Mouse (Mus musculus): ENCODE measurements around the gene Nhlh2.

Nhlh2 gene

DNA sequence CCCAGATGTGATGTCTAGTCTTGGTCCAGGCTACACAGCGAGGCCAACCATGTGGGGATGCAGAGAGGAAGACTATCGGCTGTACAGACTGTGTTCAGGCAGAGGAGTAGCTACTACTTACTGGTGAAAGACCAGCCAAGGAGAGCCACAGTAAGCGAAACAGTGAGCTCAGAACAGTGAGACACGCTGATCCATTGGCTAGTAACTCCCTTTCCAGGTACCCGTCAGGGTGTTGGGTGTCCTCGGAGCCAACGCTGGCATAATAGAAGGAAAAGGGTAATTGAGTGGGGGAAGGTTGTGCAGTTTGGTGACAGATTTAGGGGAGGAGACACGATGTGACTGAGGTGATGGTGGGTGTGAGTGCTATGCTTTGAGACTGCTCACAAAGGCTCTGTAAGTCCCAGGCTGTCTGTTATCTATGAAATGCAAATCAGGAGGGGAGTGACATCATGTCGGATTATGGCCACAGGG lies 15.1 kb downstream of the Nhlh2 start:
- DNase-seq (ENCODE audit: low spot score) = no peak

DNA sequence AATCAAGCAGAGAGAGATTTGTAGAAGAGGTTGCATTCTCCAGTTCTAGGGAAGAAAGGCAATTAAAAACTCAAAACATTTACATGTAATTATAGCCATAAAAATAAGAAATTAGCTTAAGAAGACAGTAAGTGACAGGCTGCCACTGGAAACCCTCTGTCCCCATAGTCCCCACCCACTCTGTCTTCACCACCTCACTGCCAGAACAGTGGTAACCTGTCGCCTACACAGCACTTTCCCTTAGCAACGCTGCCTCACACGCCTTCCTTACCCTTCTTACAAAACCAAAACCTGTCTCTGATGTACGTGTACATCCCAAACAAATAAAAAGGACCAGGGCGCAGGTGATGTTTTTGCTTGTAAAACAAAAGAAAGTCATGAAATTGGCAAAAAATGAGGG lies 15.8 kb downstream of the Nhlh2 start:
- no peak for DNase-seq (ENCODE audit: low spot score)

DNA sequence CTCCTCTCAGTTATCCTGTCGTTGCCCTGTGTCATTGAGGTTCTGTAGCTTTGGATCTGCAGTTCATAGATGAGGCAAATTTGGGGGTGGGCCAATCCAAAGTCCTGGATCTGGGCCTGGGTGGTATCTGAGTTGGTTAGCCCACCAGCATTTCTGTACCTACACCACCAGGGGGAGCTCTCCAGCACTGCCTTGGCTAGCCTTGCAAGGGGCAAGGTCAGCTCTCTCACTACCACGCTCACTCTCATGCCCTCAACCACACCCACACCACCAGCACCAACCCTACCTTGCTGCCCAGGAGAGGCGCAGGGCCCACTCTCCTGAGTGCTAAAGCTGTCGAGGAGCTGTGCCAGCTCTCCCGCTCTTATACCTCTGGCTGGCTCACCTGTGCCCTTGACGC lies 18.0 kb downstream of the Nhlh2 start:
- DNase-seq (ENCODE audit: low spot score) = peak; percentile 19

DNA sequence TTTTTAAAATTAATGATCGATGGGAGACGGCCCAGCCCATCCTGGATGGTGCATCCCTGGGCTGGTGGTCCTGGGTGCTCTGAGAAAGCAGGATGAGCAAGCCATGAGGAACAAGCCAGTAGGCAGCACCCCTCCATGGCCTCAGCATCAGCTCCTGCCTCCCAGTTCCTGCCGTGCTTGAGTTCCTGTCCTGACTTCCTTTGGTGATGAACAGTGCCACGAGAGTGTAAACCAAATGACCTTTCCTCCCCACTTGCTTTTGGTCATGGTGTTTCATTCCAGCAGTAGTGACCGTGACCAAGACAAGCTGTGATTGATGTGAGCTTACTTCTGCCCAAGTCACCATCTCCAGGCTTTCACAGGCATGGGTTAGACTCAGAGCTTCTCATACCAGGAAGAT lies 27.9 kb downstream of the Nhlh2 start:
- no peak for DNase-seq (ENCODE audit: low spot score)

DNA sequence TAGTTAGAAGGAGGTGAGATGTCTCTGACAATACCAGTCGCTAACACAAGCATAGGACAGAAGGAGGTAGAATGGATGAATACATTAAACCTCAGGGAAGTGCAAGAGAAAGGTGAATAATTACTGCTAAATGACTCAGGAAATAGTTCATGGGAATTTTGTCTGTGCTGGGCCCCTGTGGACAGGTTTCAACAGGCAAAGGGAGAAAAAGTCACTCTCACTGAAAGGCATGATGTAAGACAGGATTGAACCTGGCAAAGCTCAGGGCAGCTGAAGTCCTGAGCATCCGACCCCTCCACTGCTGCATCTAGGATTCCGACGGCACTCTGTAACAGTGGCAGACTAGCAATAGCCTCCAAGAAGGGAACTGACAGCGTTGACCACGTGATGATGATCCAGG lies 28.7 kb downstream of the Nhlh2 start:
- DNase-seq (ENCODE audit: low spot score) = no peak

DNA sequence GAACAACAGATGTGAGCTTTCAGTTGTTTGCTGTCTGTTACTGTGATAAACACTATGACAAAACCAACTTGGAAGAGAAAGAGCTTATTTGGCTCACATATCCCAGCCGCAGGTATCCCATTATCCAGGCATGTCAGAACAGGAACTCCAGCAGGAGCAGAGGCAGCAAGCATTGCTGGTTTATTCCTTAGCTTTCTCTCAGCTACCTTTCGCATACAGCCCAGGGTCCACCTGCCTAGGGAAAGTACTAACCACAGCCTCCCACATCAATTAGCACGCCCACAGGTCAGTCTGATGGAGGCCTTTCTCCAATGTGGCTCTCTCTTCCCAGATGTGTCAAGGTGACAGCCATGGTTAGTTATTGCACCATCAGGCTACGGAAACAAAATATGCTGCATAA lies 31.8 kb downstream of the Nhlh2 start:
- no peak for DNase-seq (ENCODE audit: low spot score)

DNA sequence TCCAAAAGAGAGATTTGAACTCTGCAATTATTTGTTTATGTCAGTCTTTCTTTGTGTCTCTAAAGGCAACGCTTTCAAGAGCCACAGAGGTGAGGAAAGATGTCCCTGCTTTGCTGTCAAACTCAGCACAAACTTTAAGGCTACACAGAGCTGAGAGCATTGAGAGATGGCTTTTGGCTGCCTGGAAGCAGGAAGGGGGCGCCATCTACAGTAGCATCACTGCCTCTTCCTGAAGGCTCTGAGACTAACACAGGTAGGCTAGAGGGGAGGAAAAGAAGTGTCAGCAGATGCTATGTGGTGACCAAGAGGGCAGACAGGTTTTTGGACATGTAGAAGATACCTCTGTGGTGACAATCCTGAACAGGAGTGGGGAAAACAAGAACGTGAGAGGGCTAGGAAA lies 35.2 kb downstream of the Nhlh2 start:
- no peak for DNase-seq (ENCODE audit: low spot score)

DNA sequence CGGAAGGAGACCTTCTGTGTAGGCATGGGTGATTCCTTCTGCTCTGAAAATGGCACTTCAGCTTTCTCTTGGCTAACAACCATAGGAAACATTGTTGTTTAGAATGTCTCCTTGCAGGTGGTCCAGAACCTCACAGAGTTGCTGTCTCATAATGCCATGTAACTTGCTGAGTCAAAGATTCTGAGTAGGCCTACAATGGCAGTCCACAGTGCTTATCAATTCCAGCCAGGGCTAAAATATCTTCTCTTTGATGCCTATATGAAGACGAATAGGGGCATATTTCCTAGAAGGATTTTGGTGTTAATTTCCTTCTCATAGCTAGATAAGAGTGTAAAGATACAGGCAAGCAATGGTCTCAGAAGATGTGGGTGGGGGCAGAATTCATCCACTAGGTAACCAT lies 37.7 kb downstream of the Nhlh2 start:
- no peak for DNase-seq (ENCODE audit: low spot score)

DNA sequence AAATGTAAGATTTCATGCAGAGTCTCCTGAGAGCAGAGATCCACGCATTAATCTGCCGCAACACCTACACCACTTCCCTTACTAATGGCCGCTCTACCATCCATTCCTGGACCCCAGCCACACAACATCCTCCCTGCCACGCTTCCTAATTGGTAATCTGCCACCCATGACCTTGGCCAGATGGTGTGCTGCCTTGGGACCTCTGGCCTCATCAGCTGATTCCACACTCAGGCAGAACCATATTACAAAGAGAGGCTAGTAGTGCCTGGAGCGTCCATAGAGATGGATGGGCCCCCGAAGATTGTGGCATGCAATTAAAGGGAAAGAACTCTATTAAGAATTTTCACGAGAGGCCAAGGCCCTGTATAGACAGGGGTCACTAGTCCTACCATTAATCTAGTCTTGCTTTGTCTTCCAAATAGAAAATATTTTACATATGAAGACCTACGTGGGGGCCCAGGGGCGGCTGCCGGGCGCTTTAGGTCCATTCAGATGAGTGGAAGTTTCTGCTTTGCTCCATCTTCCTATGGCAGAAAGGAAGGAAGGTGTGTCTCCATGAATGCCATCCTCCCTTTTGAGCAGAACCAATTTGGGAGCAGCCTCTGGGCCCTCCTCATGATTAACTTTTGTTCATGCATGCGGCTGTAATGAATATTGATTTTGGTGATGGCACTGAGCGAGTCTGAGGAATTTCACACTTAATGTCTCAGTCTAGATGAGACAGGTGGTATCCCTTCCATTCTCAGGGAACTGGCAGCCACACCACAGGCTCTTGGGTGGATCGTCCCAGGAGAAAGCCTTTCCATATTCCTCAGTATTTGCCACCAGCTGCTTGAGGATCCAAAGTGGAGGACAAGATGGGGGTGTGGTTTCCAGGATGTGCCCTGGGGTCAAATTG lies 39.6 kb downstream of the Nhlh2 start:
- DNase-seq (ENCODE audit: low spot score) = no peak

DNA sequence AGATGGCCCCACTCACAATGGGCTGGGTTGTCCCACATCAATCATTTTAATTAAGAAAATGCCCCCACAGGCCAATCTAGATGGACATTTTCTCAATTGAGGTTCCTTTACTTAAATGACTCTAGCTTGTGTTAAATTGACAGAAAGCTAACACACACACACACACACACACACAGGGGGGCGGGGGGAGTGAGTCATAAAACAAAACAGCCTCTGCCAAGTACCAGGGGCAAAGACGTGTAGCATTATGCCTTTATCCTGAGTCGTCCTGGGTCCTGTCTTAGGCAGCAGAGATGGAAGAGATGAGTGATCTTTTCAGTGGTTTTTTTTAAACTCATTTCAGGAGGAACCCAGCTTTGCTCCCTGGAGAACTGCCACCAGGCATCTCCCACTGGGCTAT lies 42.2 kb downstream of the Nhlh2 start:
- DNase-seq (ENCODE audit: low spot score) = no peak

DNA sequence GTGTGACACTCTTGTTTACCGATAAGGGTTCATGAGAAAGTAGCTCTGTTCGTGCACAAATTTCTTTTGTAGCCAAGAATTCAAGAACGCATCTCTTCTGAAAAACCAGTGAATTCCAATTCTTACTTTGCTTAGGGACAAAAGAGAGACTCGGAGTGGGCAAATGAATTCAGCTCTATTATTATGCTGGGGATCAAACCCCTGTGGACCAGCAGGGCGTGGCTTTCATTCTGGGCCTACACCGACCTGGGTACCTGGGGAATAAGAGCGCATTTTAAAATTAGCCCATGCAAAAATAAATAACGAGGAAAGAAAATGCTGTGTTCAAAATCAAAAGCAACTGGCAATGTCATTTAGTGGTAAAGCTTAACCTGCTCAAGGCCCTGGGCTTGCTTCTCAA lies 43.4 kb downstream of the Nhlh2 start:
- DNase-seq (ENCODE audit: low spot score) = no peak

DNA sequence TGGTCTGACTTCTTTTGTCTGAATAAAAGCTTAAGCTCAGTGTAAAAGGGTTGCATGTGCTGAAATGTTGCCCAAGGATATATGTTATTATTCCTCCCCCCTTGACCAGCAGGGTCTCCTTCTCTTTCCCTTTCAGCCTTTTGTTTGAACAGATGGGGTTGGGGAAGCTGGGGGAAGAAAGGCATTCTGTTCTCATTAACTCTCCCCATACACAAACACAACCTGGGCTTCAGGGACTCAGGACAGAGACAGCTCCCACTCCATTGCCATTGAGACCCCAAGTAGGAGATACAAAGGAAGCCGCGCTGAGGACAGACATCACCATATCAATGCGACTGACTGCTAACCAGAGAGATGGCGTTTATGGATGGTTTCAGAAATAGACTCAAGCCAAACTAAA lies 46.0 kb downstream of the Nhlh2 start:
- no peak for DNase-seq (ENCODE audit: low spot score)

DNA sequence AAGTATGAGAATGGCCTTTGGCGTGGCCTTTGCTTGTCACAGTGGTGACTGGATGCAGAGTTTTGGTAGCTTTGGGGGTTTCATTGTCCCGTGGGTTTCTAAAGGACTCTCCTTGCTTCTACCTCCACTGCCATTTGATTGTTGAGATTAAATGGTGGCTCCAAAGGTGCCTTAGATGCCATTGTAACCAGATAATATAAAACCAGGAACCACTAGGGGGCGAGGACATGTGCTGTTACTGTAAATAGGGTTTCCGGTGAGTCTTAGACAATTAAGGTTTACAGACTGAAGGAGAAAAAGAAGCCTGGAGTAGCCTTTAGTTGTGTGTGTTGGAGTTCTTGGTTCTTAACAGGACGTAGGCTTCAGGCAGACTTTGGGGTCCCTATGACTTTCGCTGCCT lies 50.2 kb downstream of the Nhlh2 start:
- DNase-seq (ENCODE audit: low spot score) = no peak

DNA sequence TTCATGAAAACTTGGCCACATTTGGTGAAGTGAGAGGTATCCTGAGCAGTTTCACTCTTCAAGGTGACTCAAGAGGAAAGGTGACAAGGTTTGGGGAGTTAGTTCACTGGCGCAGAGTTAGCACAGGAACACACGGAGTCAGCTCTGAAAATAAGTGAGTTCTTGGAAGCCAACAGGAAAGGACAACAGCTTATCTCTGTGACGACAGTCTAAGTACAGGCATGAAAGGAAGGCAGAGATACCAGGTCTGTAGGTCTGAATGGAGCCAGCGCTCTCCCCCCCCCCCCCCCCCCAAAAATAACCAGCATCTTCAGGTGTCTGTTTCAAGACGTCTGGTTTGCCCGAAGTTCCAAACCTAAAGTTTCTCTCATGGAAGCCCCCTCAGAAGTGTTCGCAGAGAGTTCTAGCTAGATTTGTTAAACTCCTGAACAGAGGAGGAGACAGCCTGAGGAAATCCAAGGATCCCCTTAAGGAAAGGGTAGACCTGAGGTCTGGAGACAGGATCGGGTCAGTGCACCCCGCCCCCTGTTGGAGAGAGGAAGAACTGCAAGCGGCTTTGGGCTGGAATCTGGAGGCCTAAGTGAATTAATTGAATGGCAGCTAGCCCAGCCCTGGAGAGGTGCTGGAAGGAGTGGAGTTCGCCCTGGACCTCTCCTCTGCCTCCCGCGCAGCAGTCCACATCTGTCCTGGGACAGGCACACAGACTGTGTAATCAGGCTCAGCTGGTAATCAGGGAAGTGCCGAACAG lies 52.2 kb downstream of the Nhlh2 start:
- peak; percentile 61 for DNase-seq (ENCODE audit: low spot score)

DNA sequence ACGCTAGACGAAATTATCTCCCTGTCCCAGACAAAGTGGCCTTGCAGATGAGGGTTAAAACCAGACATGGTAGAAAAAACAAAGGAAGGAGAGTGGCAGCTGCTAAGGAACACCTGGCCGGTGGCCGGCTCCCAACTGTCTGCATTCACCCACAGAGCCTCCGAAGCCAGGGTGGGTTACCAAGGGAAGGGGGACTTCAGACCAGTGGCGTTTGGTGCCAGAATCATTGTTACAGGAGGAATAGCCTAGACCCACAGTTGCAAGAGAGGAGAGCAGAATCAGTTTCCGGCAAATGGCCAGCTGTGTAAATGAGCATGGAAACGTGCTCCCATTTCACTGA lies 52.8 kb downstream of the Nhlh2 start:
- DNase-seq (ENCODE audit: low spot score) = no peak

DNA sequence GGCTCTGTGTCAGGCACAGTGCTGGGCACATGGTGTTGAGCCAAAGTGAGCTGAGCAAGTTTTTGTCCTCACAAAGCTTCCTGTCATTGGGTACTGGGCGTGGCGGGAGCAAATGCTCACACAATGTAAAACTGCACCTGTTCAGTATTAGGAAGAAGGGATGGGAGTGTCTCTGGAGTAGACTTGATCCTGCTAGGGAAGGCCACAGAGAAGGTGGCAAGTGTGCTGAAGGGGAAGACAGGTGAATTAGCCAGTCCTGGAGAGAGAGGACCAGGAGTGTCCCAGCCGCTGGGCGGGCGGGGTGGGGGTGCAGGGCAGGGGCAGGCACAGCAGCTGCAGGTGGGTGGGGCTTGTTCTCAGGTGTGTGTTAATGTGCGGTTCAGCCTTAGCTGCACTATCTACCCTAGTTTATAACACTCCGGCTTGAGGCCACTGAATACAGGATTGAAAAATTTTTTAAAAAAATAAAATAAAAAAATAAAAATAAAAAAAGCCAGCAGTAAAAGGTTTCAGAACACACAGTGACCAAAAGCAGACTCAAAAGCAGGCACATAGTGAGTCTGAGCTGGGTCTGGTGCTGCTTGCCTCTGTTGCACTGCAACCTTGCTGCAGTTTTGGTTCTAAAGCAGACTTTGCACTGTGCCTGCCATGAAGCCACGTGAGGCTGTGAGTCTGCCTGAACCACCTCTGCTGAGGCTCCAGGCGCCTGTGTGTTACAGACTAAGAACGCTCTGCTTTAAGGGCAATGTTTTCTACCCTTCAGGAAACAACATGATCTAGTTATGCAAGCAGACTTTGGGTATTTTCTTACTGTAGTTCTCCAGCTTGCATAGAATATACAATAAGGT lies 53.6 kb downstream of the Nhlh2 start:
- peak; percentile 63 for DNase-seq (ENCODE audit: low spot score)

DNA sequence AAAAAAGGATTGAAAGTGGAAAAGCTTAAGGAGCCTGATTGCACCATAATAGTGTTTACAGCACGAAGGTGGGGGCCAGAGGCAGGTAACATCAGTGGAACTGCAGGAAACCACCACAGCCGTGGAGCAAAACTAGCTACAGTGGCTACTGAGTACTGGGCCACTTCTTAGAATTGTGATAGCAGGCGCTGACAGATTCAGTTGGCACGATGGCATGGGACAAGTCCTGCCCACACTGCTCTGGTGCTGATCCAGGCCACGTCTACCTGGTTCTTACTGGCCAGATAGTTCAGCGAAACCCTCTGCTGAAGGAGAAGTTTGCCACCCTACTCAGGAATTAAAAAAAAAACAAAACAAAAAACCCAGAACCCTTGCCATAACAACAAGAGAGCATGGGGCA lies 54.7 kb downstream of the Nhlh2 start:
- no peak for DNase-seq (ENCODE audit: low spot score)

All from yolk sac, embryonic 10.5 days (tissue).